Mouse (Mus musculus) CH12.LX (cell line): ENCODE measurements around the gene Col4a2.

ENCODE experiments used
- CTCF ChIP-seq, 2 experiments: IDR thresholded peaks in 1 of 2; conservative IDR thresholded peaks in 1 of 2; 2 replicates each; pipeline ENCODE4 v1.5.1; 2011 to 2012; ENCODE audit warnings: low read depth in 2 of 2, low read length in 2 of 2, improper control_type of control experiment in 1 of 2, inconsistent platforms in 1 of 2, mild to moderate bottlenecking in 1 of 2, moderate library complexity in 1 of 2
- E2F4 ChIP-seq: IDR thresholded peaks from 2 replicates; pipeline ENCODE4 v1.6.1; 2011; ENCODE audit warnings: low read depth, low read length, improper control_type of control experiment; ENCODE audit not compliant: insufficient replicate concordance

DNA sequence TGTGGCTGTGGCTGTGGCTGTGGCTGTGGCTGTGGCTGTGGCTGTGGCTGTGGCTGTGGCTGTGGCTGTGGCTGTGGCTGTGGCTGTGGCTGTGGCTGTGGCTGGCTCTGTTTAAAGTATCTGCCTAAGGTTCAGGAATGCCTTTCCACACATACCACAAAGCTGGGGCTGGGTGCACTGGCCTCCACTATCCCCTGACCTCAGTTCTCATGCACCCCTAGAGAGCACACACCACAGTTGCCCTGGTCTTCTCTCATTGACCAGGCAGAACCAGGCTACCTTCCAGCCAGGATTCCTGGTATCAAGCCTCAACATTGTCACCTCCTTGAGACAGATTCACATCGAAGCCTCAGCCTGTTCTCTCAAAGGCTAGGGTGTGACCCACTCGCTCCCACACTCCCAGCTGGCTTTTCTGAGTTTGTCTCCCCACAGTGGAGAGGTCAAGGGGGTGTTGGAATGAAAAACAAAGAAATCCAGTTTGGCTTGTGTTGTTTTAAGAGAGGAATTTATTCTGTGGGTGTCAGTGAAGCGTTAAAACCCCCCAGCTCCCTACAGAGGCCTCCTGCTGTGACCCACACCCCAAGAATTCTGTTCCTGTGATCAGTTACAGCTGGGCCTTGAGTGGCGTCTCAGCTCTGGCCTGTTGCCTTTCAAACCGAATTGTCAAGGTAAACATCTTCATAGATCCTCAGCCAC, 15.3 kb downstream of the Col4a2 start:
- no peak for TF ChIP-seq CTCF (conservative IDR thresholded peaks at IDR 0.05 in 1 of 2, IDR thresholded peaks at IDR 0.05 in 1 of 2; ENCODE audit: low read depth in 2 of 2, low read length in 2 of 2)
- TF ChIP-seq E2F4: no peak
